Mouse (Mus musculus) kidney, embryonic 14.5 days (tissue): Measurements from ENCODE around the gene Itpr2. TPM values are rescaled to one million over a fixed set of nuclear protein-coding genes. Genes with fewer than 3 reads are reported as not detected.

Source experiments
- ATAC-seq: fragments of 200-750 bp; cut with Nextera tagmentation; 2 replicates; pipeline ENCODE4 v1.8.0; 2017; ENCODE audit warnings: moderate number of reproducible peaks, mild to moderate bottlenecking, moderate TSS enrichment, moderate library complexity; ENCODE audit not compliant: low FRiP score, low TSS enrichment
- H3K27ac ChIP-seq: fragments of 300-500 bp; sonication (generic); 2 replicates; pipeline ENCODE4 v1.5.1; 2014; ENCODE audit warnings: low read depth, mild to moderate bottlenecking, low read length, moderate library complexity, mixed read lengths
- H3K27me3 ChIP-seq: fragments of 300-500 bp; sonication (generic); 2 replicates; pipeline ENCODE4 v1.6.1; 2014; ENCODE audit warnings: mild to moderate bottlenecking, low read length; ENCODE audit not compliant: control insufficient read depth, insufficient read depth
- H3K36me3 ChIP-seq: fragments of 300-500 bp; sonication (generic); 2 replicates; pipeline ENCODE4 v1.6.1; 2014; ENCODE audit warnings: low read length, mixed read lengths; ENCODE audit not compliant: control insufficient read depth, insufficient read depth
- H3K4me1 ChIP-seq: fragments of 300-500 bp; sonication (generic); 2 replicates; pipeline ENCODE4 v1.6.1; 2014; ENCODE audit warnings: low read length, mixed read lengths; ENCODE audit not compliant: control insufficient read depth, insufficient read depth
- H3K4me2 ChIP-seq: fragments of 300-500 bp; sonication (generic); replicated peaks from 2 replicates; pipeline ENCODE4 v1.6.1; 2014; ENCODE audit warnings: low read depth, mild to moderate bottlenecking, low read length
- H3K4me3 ChIP-seq: fragments of 300-500 bp; sonication (generic); 2 replicates; pipeline ENCODE4 v1.5.1; 2014; ENCODE audit warnings: mild to moderate bottlenecking, low read length
- H3K9ac ChIP-seq: fragments of 300-500 bp; sonication (generic); 2 replicates; pipeline ENCODE4 v1.6.1; 2014; ENCODE audit warnings: low read depth, mild to moderate bottlenecking, low read length, moderate library complexity
- H3K9me3 ChIP-seq: fragments of 300-500 bp; sonication (generic); 2 replicates; pipeline ENCODE4 v1.6.1; 2016; ENCODE audit warnings: low read length; ENCODE audit not compliant: control insufficient read depth
- WGBS: fragments of 180-500 bp; shearing (Covaris S2); extraction: QIAGEN DNeasy Blood & Tissue Kit; methylation state at CpG from one replicate; pipeline ENCODE4 v1.1.7; 2014; 5-methylcytosine and 5-hydroxymethylcytosine counted together
- polyA plus RNA-seq: library from polyadenylated mRNA; unstranded; fragments of >200 nt; fragmentation: Nextera tagmentation; extraction: Ambion mirVana; gene quantifications from 2 replicates; pipeline ENCODE4 v1.2.1, GENCODE M21; 2014

Itpr2 gene
- polyA plus RNA-seq, 1 experiment from 2014 or later: 12.7 TPM

GRCm38 (mm10) chr6:146229519-146229918, 272.5 kb downstream of the Itpr2 start:
- H3K36me3 ChIP-seq: no peaks in the 10 kb centered on the region
- no peak for ATAC-seq
- no peak overlapping the region for H3K4me2 ChIP-seq
- no peak overlapping the region for H3K27ac ChIP-seq
- no peaks in the 10 kb centered on the region for H3K9me3 ChIP-seq
- no peak overlapping the region for H3K4me3 ChIP-seq
- no peaks in the 10 kb centered on the region for H3K4me1 ChIP-seq
- 78% methylated on average over 9 of the region's 9 CpGs for WGBS
- H3K9ac ChIP-seq: no peak overlapping the region
- H3K27me3 ChIP-seq: no peaks in the 10 kb centered on the region

- Histone ChIP-seq H3K4me2 (no peak overlapping the region), H3K9me3 (no peaks in the 10 kb centered on the region), H3K27ac (no peak overlapping the region), H3K9ac (no peak overlapping the region), H3K4me1 (no peaks in the 10 kb centered on the region), H3K27me3 (no peaks in the 10 kb centered on the region), H3K36me3 (no peaks in the 10 kb centered on the region), H3K4me3 (no peak overlapping the region)
- ATAC-seq: no peak
- 85% methylated on average over 3 of the region's 3 CpGs for WGBS
Measured at GRCm38 (mm10) chr6:146228048-146228447, 274.0 kb downstream of the Itpr2 start.

GRCm38 (mm10) chr6:146222403-146223063, 279.5 kb downstream of the Itpr2 start:
- Histone ChIP-seq H3K4me2 (no peak overlapping the region), H3K27me3 (no peaks in the 10 kb centered on the region), H3K27ac (peak overlapping the region; percentile 42; the same call in 1 of the 2 replicates), H3K9me3 (no peaks in the 10 kb centered on the region), H3K9ac (no peak overlapping the region), H3K36me3 (no peaks in the 10 kb centered on the region), H3K4me1 (peaks cover 8% of the 10 kb centered on the region; the same call in 1 of the 2 replicates), H3K4me3 (no peak overlapping the region)
- no peak for ATAC-seq
- WGBS: 60% methylated on average over 8 of the region's 8 CpGs

GRCm38 (mm10) chr6:146221371-146222336, 280.4 kb downstream of the Itpr2 start:
- Histone ChIP-seq H3K4me2 (no peak overlapping the region), H3K4me3 (no peak overlapping the region), H3K27me3 (no peaks in the 10 kb centered on the region), H3K9me3 (no peaks in the 10 kb centered on the region), H3K9ac (no peak overlapping the region), H3K4me1 (peaks cover 8% of the 10 kb centered on the region; the same call in 1 of the 2 replicates), H3K27ac (peak overlapping the region; percentile 42; the same call in 1 of the 2 replicates), H3K36me3 (no peaks in the 10 kb centered on the region)
- ATAC-seq: no peak
- WGBS: 42% methylated on average over 23 of the region's 23 CpGs

GRCm38 (mm10) chr6:146220071-146220470, 282.0 kb downstream of the Itpr2 start:
- Histone ChIP-seq H3K4me1 (peaks cover 8% of the 10 kb centered on the region; the same call in 1 of the 2 replicates), H3K4me3 (no peak overlapping the region), H3K27ac (no peak overlapping the region), H3K9me3 (no peaks in the 10 kb centered on the region), H3K4me2 (no peak overlapping the region), H3K9ac (no peak overlapping the region), H3K36me3 (no peaks in the 10 kb centered on the region), H3K27me3 (no peaks in the 10 kb centered on the region)
- ATAC-seq: no peak
- WGBS: 77% methylated on average over 5 of the region's 5 CpGs

- H3K4me3 ChIP-seq: no peak overlapping the region
- no peak for ATAC-seq
- H3K27ac ChIP-seq: no peak overlapping the region
- H3K4me2 ChIP-seq: no peak overlapping the region
- no peaks in the 10 kb centered on the region for H3K36me3 ChIP-seq
- H3K9ac ChIP-seq: no peak overlapping the region
- H3K27me3 ChIP-seq: no peaks in the 10 kb centered on the region
- WGBS: 92% methylated on average over 12 of the region's 12 CpGs
- peaks cover 8% of the 10 kb centered on the region; the same call in 1 of the 2 replicates for H3K4me1 ChIP-seq
- no peaks in the 10 kb centered on the region for H3K9me3 ChIP-seq
Measured at GRCm38 (mm10) chr6:146219534-146219933, 282.5 kb downstream of the Itpr2 start.

GRCm38 (mm10) chr6:146215302-146215701, 286.7 kb downstream of the Itpr2 start:
- no peak overlapping the region for H3K9ac ChIP-seq
- no peak overlapping the region for H3K27ac ChIP-seq
- H3K27me3 ChIP-seq: no peaks in the 10 kb centered on the region
- no peak for ATAC-seq
- no peak overlapping the region for H3K4me3 ChIP-seq
- no peaks in the 10 kb centered on the region for H3K4me1 ChIP-seq
- WGBS: 68% methylated on average over 2 of the region's 2 CpGs
- no peaks in the 10 kb centered on the region for H3K36me3 ChIP-seq
- no peak overlapping the region for H3K4me2 ChIP-seq
- H3K9me3 ChIP-seq: no peaks in the 10 kb centered on the region

- Histone ChIP-seq H3K9me3 (no peaks in the 10 kb centered on the region), H3K9ac (no peak overlapping the region), H3K4me2 (no peak overlapping the region), H3K36me3 (no peaks in the 10 kb centered on the region), H3K27ac (no peak overlapping the region), H3K4me3 (no peak overlapping the region), H3K27me3 (no peaks in the 10 kb centered on the region), H3K4me1 (no peaks in the 10 kb centered on the region)
- WGBS: 90% methylated on average over 3 of the region's 3 CpGs
- ATAC-seq: peak; percentile 12; the same call in 1 of the 2 replicates
Measured at GRCm38 (mm10) chr6:146212339-146212738, 289.7 kb downstream of the Itpr2 start.

- H3K9ac ChIP-seq: no peak overlapping the region
- H3K4me1 ChIP-seq: no peaks in the 10 kb centered on the region
- no peaks in the 10 kb centered on the region for H3K27me3 ChIP-seq
- no peak overlapping the region for H3K4me3 ChIP-seq
- H3K4me2 ChIP-seq: no peak overlapping the region
- WGBS: 85% methylated on average over 6 of the region's 6 CpGs
- ATAC-seq: no peak
- H3K9me3 ChIP-seq: no peaks in the 10 kb centered on the region
- no peaks in the 10 kb centered on the region for H3K36me3 ChIP-seq
- no peak overlapping the region for H3K27ac ChIP-seq
Measured at GRCm38 (mm10) chr6:146211233-146211632, 290.8 kb downstream of the Itpr2 start.
